Mouse (Mus musculus) neural tube, embryonic 15.5 days (tissue): ENCODE measurements around the gene Vezt. TPM values are rescaled to one million over a fixed set of nuclear protein-coding genes. Genes with fewer than 3 reads are reported as not detected.

Experiments used
- ATAC-seq: fragments of 200-750 bp; cut with Nextera tagmentation; 2 replicates; pipeline ENCODE4 v1.8.0; 2017; ENCODE audit warnings: mild to moderate bottlenecking, moderate TSS enrichment, moderate library complexity; ENCODE audit not compliant: low FRiP score
- H3K27ac ChIP-seq: fragments of 300-500 bp; sonication (generic); replicated peaks from 2 replicates; pipeline ENCODE4 v1.5.1; 2015; ENCODE audit warnings: mild to moderate bottlenecking, inconsistent platforms
- H3K27me3 ChIP-seq: fragments of 300-500 bp; sonication (generic); replicated peaks from 2 replicates; pipeline ENCODE4 v1.6.1; 2015; ENCODE audit warnings: inconsistent platforms
- H3K36me3 ChIP-seq: fragments of 300-500 bp; sonication (generic); 2 replicates; pipeline ENCODE4 v1.6.1; 2015; ENCODE audit warnings: inconsistent platforms
- H3K4me1 ChIP-seq: fragments of 300-500 bp; sonication (generic); 2 replicates; pipeline ENCODE4 v1.6.1; 2015; ENCODE audit warnings: inconsistent platforms
- H3K4me2 ChIP-seq: fragments of 300-500 bp; sonication (generic); 2 replicates; pipeline ENCODE4 v1.6.1; 2015; ENCODE audit warnings: inconsistent platforms, mild to moderate bottlenecking, moderate library complexity
- H3K4me3 ChIP-seq: fragments of 300-500 bp; sonication (generic); replicated peaks from 2 replicates; pipeline ENCODE4 v1.5.1; 2015; ENCODE audit warnings: mild to moderate bottlenecking, inconsistent platforms
- H3K9ac ChIP-seq: fragments of 300-500 bp; sonication (generic); replicated peaks from 2 replicates; pipeline ENCODE4 v1.6.1; 2015; ENCODE audit warnings: mild to moderate bottlenecking, inconsistent platforms
- H3K9me3 ChIP-seq: fragments of 300-500 bp; sonication (generic); replicated peaks from 2 replicates; pipeline ENCODE4 v1.6.1; 2016; ENCODE audit warnings: inconsistent platforms
- WGBS: fragments of 180-500 bp; shearing (Covaris S2); methylation state at CpG from one replicate; pipeline ENCODE4 v1.1.7; 2015; ENCODE audit warnings: mixed read lengths; 5-methylcytosine and 5-hydroxymethylcytosine counted together
- polyA plus RNA-seq: library from polyadenylated mRNA; unstranded; fragments of >200 nt; fragmentation: Nextera tagmentation; extraction: Ambion mirVana; gene quantifications from 2 replicates; pipeline ENCODE4 v1.2.1, GENCODE M21; 2015

Gene Vezt
- polyA plus RNA-seq = 42.3 and 43.1 TPM in 2 replicates

- Histone ChIP-seq H3K27ac (peak within 1 kb of the TSS; percentile 82), H3K4me1 (peaks cover 34% of the 10 kb centered on the region), H3K9ac (peak within 1 kb of the TSS; percentile 77), H3K36me3 (no peaks in the 10 kb centered on the region), H3K27me3 (no peaks in the 10 kb centered on the region), H3K4me2 (peak within 1 kb of the TSS; percentile 88), H3K9me3 (no peaks in the 10 kb centered on the region), H3K4me3 (peak within 1 kb of the TSS; percentile 66)
- under 1% methylated on average over 67 of the region's 77 CpGs for WGBS
- peak; percentile 98 for ATAC-seq
Measured at GRCm38 (mm10) chr10:94035658-94036374, at the start of gene Vezt, which contains the start of gene Fgd6. Gene Vezt (minus strand): TSS chr10:94035817. Gene Fgd6 (plus strand): TSS chr10:94036001.

- ATAC-seq = no peak
- Histone ChIP-seq H3K4me3 (no peak overlapping the region), H3K9me3 (no peaks in the 10 kb centered on the region), H3K4me2 (no peak overlapping the region), H3K4me1 (no peaks in the 10 kb centered on the region), H3K27ac (no peak overlapping the region; the same call in 1 of the 2 replicates), H3K9ac (no peak overlapping the region), H3K27me3 (no peaks in the 10 kb centered on the region), H3K36me3 (no peaks in the 10 kb centered on the region)
- WGBS = 44% methylated on average over 7 of the region's 7 CpGs
Measured at GRCm38 (mm10) chr10:94082040-94082734, 46.6 kb upstream of the Vezt start.

- ATAC-seq = no peak
- Histone ChIP-seq H3K36me3 (no peaks in the 10 kb centered on the region), H3K4me2 (no peak overlapping the region), H3K4me1 (no peaks in the 10 kb centered on the region), H3K9me3 (no peaks in the 10 kb centered on the region), H3K27ac (no peak overlapping the region), H3K27me3 (no peaks in the 10 kb centered on the region), H3K9ac (no peak overlapping the region), H3K4me3 (no peak overlapping the region)
- 75% methylated on average over 3 of the region's 3 CpGs for WGBS
Measured at GRCm38 (mm10) chr10:94080740-94081139, 45.1 kb upstream of the Vezt start.

- H3K9me3 ChIP-seq = no peaks in the 10 kb centered on the region
- no peak overlapping the region for H3K4me3 ChIP-seq
- no peak overlapping the region for H3K9ac ChIP-seq
- 66% methylated on average over 14 of the region's 14 CpGs for WGBS
- H3K36me3 ChIP-seq = no peaks in the 10 kb centered on the region
- H3K27ac ChIP-seq = peak overlapping the region; percentile 71
- H3K4me2 ChIP-seq = no peak overlapping the region
- peaks cover 8% of the 10 kb centered on the region for H3K4me1 ChIP-seq
- ATAC-seq = no peak
- no peaks in the 10 kb centered on the region for H3K27me3 ChIP-seq
Measured at GRCm38 (mm10) chr10:94076966-94077825, 41.6 kb upstream of the Vezt start.

GRCm38 (mm10) chr10:94072916-94073465 is 37.4 kb upstream of the Vezt start:
- H3K27ac ChIP-seq = peak overlapping the region; percentile 19; the same call in 1 of the 2 replicates
- WGBS = 74% methylated on average over 4 of the region's 4 CpGs

GRCm38 (mm10) chr10:94072261-94072915 is 36.8 kb upstream of the Vezt start:
- no peak for ATAC-seq
- Histone ChIP-seq H3K27me3 (no peaks in the 10 kb centered on the region), H3K9me3 (no peaks in the 10 kb centered on the region), H3K4me3 (no peak overlapping the region), H3K4me1 (peaks cover 12% of the 10 kb centered on the region), H3K27ac (peak overlapping the region; percentile 42; the same call in 1 of the 2 replicates), H3K36me3 (no peaks in the 10 kb centered on the region), H3K4me2 (no peak overlapping the region), H3K9ac (no peak overlapping the region)
- 61% methylated on average over 10 of the region's 10 CpGs for WGBS

More at GRCm38 (mm10) chr10:94072916-94073465, 37.4 kb upstream of the Vezt start:
- Histone ChIP-seq H3K36me3 (no peaks in the 10 kb centered on the region), H3K4me3 (no peak overlapping the region), H3K9ac (no peak overlapping the region), H3K27me3 (no peaks in the 10 kb centered on the region), H3K9me3 (no peaks in the 10 kb centered on the region), H3K4me1 (peaks cover 12% of the 10 kb centered on the region), H3K4me2 (no peak overlapping the region)
- no peak for ATAC-seq

GRCm38 (mm10) chr10:94071641-94072040 is 36.0 kb upstream of the Vezt start:
- H3K27ac ChIP-seq = no peak overlapping the region
- no peak overlapping the region for H3K4me2 ChIP-seq
- WGBS = 92% methylated on average over 7 of the region's 7 CpGs
- no peaks in the 10 kb centered on the region for H3K9me3 ChIP-seq
- no peaks in the 10 kb centered on the region for H3K27me3 ChIP-seq
- H3K36me3 ChIP-seq = no peaks in the 10 kb centered on the region
- H3K4me1 ChIP-seq = peaks cover 12% of the 10 kb centered on the region
- H3K4me3 ChIP-seq = no peak overlapping the region
- no peak for ATAC-seq
- H3K9ac ChIP-seq = no peak overlapping the region

- Histone ChIP-seq H3K27me3 (no peaks in the 10 kb centered on the region), H3K9ac (no peak overlapping the region), H3K27ac (no peak overlapping the region), H3K4me3 (no peak overlapping the region), H3K9me3 (no peaks in the 10 kb centered on the region), H3K36me3 (no peaks in the 10 kb centered on the region), H3K4me1 (peaks cover 12% of the 10 kb centered on the region), H3K4me2 (no peak overlapping the region)
- ATAC-seq = no peak
- WGBS = 81% methylated on average over 5 of the region's 5 CpGs
Measured at GRCm38 (mm10) chr10:94068701-94069100, 33.1 kb upstream of the Vezt start.

GRCm38 (mm10) chr10:94066896-94067295 is 31.3 kb upstream of the Vezt start:
- Histone ChIP-seq H3K4me1 (0 out of 2 replicates have a peak, but pooled peaks cover 2% of the 10 kb centered on the region), H3K4me2 (no peak overlapping the region), H3K27me3 (no peaks in the 10 kb centered on the region), H3K27ac (no peak overlapping the region), H3K9me3 (no peaks in the 10 kb centered on the region), H3K36me3 (no peaks in the 10 kb centered on the region), H3K4me3 (no peak overlapping the region), H3K9ac (no peak overlapping the region)
- 63% methylated on average over 3 of the region's 3 CpGs for WGBS
- ATAC-seq = no peak

GRCm38 (mm10) chr10:94062357-94062756 is 26.7 kb upstream of the Vezt start:
- Histone ChIP-seq H3K36me3 (no peaks in the 10 kb centered on the region), H3K4me3 (no peak overlapping the region), H3K9ac (no peak overlapping the region), H3K9me3 (no peaks in the 10 kb centered on the region), H3K27me3 (no peaks in the 10 kb centered on the region), H3K4me1 (0 out of 2 replicates have a peak, but pooled peaks cover 3% of the 10 kb centered on the region), H3K4me2 (no peak overlapping the region), H3K27ac (no peak overlapping the region)
- 76% methylated on average over 5 of the region's 5 CpGs for WGBS
- no peak for ATAC-seq

GRCm38 (mm10) chr10:94060190-94060589 is 24.6 kb upstream of the Vezt start:
- H3K9me3 ChIP-seq = no peaks in the 10 kb centered on the region
- H3K9ac ChIP-seq = no peak overlapping the region
- ATAC-seq = no peak
- H3K36me3 ChIP-seq = no peaks in the 10 kb centered on the region
- no peak overlapping the region for H3K27ac ChIP-seq
- H3K4me3 ChIP-seq = no peak overlapping the region
- WGBS = 57% methylated on average over 8 of the region's 8 CpGs
- 0 out of 2 replicates have a peak, but pooled peaks cover 3% of the 10 kb centered on the region for H3K4me1 ChIP-seq
- H3K27me3 ChIP-seq = no peaks in the 10 kb centered on the region
- H3K4me2 ChIP-seq = no peak overlapping the region
